Mouse (Mus musculus): ENCODE results near the gene Hcrt.

Gene Hcrt

DNA sequence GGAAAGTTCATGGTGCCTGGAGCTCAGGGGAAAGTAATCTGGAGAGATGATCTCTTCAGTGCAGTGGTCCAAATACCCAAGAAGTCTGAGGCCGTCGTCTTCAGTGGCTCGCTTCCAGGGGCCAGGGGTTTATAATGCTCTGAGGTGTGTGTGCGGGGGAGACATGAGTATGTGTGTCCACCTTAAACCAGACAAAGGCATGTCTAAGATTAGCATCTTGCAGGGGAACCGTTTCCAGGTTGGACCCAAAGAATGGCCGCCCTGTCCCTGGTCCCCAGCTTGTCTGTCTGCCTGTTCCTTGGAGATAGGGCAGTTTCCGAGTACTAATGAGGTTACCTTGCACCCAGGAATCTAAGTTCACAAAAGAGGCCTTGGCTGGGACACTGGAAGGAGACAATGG is at the start of gene Hcrt:
Gene Hcrt (minus strand): TSS at position 101 of the 400 bp plus-strand sequence.
- no peak for DNase-seq

DNA sequence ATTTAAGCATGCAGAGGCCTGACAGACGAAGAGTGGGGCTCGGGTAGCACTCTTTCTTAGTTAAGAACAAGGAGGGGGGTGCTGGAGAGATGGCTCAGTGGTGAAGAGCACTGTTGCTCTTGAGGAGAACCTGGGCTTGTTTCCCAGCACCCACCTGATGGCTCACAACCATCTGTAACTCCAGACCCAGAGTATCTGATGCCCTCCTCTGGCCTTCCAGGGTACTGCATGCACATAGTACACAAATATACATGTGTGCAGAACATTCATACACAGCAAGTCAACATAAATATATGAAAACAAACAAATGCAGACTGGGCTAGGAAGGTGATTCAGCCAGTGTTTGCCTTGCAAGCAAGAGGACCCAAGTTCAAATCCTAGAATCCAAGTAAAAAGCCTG is 48.4 kb upstream of the Hcrt start:
- no peak for DNase-seq

DNA sequence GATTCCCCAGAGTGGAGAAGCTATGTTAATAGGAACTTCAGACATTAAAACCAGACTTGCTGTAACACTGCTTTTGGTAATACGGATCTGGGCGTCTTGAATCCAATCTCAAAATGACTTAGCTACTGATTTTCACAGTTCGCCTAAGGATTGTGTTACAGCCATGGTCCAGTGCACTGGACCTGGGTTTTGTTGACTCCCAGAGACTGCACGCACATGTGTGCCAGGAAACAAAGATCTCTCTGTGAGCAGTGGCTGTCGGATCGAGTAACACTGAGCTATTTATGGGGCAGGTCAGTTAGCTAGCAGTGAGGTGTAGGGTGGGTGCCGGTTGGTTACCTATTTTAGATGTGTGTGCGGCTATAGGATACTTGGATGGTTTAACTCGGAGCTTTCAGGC is 47.8 kb upstream of the Hcrt start:
- DNase-seq: peak; percentile 50

DNA sequence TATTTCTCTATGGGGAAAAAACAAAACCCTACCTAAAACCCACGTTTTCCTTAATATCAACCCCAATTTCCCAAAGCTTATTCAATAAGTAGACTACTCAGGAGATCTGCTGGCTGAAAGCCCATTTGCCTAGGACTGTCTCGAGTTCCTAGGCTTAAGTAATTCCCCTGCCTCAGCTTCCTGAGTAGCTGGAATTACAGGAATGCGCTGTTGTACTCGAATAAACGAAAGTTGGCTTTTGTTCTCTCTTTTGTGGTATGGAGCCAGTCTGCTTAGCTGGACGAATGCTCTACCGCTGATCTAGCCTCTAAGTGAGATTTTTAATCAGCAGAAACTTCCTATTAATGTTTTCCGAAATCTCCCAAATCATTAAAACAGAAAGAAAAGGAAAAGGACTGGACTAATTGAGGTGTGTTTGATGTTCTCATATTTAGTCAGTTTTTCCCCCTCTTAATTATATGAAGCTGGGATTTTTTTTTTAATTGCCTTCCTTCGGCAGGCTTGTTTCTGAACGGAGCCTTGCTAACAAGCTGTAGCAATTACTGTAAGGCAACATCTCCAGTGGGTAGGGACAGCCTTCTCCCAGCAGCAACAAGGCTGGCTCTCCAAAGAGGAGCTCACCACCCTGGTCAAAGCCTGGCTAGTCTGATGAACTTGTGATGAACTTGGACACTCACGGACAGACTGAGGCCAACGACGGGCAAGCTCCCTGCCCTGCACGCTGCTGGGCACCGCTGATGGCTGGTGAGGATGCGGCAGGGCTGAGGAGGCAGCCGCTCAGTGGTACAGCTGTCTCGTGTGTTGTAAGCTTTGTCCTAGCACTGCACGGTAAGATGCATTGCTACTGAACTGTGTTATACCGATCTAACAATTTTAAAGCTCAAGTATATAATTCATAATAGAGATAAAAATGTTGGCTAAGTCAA is 43.9 kb upstream of the Hcrt start:
- no peak for DNase-seq

DNA sequence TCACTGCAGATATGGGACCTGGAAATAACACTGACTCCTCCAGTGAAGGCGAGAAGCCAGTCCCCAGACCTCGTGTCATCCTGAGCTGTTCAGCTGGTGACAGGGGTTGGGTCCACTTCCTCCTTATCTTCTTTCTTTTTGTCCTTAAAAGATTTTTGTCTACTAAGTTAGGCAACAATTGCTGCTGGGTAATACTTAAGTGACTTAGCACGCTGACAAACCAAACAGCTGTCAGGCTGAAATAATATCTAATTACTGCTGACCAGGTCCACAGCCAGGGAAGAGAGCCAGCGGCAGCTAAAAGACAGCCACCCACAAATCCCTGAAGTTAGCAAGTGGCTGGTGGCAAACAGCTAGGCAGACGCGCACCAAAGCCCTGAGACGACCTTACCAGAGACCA is 42.8 kb upstream of the Hcrt start:
- no peak for DNase-seq

DNA sequence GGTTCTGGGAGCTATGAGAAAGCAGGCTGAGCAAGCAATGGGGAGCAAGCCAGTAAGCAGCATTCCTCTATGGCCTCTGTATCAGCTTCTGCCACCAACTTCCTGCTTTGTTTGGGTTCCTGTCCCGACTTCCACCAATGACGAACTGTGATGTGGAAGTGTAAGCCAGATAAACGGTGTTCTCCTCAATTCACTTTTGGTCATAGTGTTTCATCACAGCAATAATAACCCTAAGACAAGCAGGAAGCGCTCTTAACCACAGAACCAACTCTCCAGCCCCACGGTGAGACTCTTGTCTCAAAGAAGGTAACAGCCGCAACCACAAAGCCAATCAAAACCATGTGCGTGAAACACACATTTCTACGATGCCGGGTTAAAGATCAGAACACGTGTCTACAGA is 41.7 kb upstream of the Hcrt start:
- DNase-seq: no peak

DNA sequence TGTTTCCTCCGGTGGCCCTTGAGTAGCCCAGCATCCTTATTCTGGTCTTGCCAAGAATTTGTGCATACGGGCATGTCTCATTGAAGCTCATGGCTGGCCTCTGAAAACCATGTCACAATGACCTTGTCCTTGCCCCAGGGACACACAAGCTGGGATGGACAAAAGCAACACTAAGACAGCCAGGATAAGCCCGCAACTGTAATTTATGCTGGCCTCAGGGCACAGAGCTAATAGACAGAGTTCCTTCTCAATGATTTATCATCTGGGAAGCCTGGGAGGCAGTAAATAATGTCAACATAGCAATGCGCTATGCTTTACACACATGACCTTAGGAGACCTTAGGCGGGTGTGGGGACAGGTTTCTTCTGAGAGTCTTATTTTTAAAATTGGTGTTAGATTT is 36.7 kb upstream of the Hcrt start:
- no peak for DNase-seq

DNA sequence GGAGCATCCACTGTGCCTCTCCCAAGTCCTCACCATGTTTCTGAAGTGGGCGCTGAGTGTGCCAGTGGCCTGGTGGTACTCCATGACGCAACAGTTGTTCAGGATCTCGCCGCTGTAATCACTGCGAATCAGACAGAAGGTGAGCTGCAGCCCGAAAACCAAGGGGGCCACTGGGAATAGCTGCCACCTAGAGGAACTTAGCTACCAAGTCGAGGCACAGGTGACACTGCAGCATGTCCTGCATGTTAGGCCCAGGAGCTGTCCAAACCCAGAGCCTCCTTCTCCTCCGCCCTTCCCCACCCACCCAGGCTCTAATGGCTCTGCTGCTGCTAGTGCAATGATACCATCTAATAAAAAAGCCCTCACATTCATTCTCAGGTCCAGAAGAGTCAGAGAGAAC is 33.9 kb upstream of the Hcrt start:
- no peak for DNase-seq

DNA sequence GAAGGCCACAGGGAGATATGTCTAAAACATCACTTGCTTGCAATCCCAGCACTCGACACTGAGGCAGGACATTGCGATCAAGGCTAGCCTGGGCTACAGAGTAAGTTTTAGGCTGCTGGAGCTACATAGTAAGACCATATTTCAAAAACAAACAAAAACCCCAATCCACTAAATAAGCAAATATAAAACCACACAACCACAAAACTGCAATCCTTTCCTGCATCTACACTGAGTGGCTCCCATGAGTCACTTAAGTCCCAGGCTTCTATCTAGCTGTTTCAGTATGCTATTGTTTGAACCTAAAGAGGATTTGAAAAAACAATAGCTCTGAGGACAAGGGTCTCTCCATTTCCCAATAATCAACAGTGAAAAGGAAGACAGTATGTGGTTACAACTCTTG is 32.7 kb upstream of the Hcrt start:
- no peak for DNase-seq

DNA sequence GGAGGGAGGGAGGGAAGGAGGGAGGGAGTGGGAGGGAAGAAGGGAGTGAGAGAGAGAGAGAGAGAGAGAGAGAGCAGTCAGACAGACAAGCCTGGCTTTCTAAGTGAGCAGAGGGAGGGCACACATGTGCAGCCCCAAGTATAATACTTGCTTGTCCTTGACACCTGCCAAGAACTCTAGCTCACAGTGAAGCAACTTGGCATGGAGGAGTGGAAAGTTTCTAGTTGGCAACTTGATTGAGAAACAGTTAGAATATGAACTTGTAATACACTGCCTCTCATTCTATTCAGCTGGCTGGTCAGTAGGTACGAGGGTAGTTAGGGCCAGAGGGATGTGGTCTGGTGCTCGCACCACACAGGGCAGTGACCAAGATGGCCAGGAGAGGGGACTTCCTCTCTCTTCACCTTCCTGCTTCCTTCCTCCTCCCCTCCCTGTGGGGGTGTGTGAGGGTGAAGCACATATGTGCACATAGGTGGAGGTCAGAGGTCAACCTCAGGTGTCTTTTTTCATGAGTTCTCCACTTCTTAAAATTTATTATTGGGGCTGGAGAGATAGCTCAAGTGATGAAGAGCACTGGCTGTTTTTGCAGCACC is 28.8 kb upstream of the Hcrt start:
- DNase-seq: peak; percentile 39

DNA sequence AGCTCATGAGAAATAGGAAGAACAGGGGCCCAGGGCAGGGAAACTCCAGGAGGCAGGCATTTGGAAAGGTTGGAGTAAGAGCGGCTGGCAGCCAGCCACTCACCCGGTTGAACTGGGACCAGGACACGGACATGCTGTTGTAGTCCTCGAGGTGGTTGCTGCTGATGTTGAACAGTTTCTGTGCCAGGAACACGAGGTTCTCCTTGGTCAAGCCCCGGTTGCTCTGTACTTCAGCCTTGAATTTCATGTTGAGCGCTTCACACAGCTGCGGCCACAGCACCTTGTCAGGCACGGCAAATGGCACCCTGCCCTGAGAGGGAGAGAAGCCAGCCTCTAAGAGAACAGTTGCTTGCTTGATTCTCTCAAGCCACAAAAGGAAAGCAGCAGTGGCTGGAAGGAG is 27.9 kb upstream of the Hcrt start:
- peak; percentile 88 for DNase-seq

DNA sequence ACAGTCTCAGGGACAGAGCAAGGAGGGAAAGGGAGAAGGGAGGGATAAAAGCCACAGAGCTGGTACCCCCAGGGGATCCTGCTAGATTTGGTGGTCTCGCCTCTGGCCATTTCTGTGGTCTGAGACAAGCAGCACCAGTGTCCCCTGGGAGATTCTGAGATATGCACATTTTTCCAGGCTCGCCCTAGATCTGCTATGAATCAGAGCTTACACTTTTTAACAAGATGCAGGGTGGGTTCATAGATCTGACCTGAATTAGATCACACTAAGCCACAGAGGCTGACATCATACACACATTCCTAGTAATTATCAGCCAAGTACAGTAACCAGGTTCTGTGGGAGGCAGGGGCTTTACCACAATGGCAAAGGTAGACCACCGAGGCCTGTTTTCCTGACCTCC is 27.0 kb upstream of the Hcrt start:
- no peak for DNase-seq

DNA sequence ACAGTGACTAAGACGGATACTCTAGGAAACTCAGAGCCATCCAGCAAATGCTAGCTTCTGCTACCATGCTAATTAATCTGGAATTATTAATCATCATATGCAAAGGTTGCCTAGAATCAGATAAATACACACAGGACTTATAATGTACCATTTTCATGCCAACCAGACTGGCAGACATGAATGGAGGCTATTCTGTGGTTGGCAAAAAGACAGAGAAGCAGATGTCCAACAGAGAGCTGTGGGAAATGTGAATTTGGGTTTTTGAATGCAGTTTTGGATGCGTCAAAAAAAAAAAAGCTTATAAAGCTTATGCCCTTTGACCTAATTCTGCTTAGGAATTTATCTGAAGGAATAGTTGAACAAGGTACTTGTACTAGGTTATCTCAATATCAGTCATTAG is 23.0 kb upstream of the Hcrt start:
- no peak for DNase-seq

DNA sequence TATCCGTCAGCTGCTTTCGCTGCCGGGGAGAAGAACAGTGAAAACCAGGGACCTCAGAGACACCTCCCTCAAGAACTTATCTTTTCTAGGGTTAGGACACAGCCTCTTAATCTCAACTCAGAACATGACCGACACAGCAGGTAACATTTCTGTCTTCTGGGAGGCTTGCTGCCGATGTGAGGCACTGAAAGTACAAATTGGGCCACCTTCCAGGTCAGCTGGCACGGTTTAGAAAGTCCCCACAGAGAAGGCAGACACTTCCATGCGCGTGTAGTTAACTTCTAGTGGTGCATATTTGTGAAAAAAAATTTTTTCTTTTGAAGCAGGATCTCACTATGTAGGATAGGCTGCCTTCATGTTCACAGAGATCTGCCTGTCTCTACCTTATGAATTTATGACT is 21.6 kb upstream of the Hcrt start:
- DNase-seq: no peak

DNA sequence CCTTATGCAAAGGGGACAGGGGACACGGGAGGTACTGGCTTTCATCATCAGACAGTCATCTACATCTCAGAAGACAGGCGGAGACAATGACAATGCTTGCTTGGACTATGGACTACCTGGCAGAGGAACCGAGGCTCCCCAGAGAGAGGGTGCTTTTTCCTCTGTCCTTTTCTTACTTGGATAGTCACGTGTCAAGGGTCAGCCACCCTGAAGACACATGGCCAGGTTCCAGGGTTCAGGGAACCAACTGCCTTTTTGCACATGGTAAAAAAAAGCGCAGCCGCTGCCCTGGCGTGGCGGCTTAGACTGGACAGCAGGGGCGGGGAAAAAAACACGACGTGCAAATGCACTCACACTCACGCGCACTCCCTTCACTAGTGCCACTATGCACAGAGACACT is 19.8 kb upstream of the Hcrt start:
- DNase-seq: peak; percentile 84

DNA sequence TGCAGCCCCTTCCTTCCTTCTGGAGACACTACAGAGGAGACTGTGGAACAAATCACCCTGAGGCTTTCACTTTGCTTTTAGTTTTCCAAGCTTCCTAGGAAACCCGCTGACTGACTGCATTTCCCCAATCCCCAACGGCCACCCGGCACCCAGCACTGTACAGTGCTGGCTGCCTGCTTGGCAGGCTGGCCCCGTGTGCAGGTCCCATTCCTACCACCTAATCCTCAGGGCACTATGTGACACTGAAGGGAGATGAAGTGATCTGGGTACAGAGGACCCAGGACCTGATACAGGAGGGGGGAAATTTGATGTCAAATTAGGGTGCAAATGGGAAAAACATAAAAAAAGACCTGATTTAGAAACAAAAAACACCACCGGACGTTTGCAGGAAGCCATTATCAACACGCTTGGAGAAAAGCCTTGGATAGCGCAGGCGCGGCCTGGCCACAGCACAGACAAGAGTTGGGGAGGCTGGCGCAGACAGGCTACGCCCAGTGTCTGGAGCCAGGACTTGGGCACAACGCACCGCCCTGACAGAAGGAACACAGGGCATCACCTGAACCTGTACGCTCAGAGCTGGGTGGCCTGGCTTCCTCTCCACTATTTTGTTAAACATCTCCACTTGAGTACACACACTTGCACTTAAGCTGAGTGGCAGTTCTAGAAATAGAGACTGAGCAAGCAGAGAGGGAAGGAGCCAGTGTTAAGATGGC is 19.2 kb upstream of the Hcrt start:
- peak; percentile 22 for DNase-seq

DNA sequence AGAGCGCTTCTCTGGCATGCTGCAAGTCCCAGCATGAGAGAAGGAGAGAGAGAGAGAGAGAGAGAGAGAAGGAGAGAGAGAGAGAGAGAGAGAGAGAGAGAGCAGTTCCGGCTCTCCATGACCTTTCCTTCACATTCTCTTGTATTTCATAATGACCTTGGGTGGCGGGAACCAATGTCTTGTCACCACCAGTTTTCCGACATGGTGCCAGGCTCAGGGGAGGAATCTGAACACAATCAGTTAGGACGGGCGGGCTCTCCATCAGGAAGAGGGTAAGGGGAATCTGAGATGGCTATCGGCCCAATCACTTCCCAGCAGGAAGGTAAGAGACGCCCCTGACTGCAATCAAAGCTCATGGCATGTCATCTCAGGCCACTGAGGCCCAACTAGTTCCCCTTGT is 17.5 kb upstream of the Hcrt start:
- no peak for DNase-seq

DNA sequence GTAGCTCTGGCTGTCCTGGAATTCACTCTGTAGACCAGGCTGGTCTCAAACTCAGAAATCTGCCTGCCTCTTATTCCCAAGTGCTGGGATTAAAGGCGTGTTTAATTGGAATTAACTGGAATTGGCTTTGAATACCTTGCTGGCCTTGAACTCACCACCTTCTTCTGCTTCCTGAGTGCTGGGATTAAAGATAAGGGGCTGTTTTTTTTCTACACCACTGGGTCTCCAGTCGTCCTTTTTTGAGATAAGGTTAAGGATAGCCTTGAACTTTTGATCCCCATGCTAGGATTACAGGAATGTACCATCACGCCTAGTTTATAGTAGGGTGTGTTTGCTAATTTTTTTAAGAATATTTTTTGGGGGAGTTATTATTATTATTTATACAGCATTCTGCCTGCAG is 15.3 kb upstream of the Hcrt start:
- no peak for DNase-seq

DNA sequence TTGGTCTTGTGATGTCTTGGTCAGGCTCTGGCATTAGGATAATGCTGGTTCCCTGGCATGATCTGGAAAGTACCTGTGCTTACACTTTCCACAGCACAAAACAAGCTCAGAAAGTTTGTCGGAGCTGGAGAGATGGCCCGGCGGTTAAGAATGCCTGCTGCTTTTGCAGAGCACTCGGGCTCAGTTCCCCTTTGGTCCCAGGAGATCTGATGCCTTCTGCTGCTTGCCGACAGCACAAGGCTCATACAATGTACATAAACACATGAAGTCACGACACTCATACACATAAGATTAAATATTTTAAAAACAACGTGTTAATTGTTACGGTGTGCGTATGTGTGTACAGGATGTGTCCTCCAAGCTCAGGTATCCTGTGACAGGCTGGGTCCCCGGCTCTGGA is 13.2 kb upstream of the Hcrt start:
- no peak for DNase-seq

DNA sequence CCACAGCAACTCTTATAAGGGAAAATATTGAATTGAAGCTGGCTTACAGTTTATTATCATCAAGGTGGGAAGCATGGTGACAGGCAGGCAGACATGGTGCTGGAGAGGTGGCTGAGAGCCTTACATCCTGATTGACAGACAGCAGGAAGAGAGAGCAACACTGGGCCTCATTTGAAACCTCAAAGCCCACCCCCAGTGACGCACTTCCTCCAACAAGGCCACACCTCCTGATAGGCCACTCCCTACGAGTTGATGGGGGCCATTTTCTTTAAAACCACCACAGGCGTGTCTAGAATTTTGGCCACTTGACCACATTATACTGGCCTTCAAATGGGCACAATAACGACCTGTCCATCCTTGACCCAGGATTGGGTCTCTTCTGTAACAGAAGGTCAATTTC is 11.5 kb upstream of the Hcrt start:
- no peak for DNase-seq

DNA sequence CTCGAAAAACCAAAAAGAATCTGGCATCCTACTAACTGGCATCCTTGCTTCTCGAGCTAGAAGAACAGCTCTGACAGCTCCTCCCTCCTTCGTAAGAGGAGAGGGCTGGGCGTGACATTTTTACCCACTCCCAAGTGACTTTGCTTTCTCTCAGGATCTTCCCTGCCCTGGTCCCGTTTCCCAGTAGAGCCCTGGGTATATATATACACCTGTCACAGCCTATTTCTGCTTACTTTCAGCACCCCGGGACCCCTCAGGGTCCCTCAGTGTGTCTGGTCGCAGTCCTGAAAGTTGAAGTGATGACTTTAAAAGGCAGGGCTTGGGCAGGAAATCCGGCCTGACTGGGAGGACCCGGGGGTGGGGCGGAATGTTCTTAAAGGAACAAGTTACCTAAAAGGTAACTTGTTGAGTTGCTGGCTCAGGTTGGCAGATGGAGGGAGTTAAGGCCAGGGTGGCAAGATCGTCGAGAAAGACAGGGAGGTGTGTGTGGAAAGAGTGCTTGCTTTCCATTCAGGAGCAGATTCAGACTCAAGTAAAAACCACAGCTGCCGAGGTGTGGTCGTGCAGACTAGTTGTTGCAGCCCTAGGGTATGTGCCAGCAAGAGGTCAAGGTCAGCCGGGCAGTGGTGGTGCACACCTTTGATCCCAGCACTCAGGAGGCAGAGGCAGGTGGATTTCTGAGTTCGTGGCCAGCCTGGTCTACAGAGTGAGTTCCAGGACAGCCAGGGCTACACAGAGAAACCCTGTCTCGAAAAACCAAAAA is 8.1 kb upstream of the Hcrt start, which contains the start of gene Ghdc:
Gene Ghdc (minus strand): TSS at position 312 of the 763 bp plus-strand sequence.
- peak; percentile 92 for DNase-seq

DNA sequence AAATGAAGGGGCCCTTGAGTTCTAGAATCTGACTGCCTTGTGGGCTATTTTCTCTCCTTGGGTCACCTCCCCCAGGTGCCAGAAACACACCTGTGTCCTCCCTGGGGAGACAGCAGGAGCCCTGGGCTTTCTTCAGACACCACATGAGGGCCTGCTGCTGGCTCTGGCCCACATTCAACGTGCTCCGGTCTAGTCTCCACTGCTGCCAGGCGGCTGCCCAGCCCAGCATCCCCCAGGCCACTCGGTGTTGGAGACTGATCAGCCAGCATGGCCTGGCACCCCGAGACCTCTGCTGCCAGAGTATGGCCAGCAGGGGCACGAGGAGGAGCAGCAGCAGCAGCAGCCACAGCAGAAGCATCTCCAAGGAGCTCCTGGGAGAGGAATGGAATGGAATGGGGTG is 7.2 kb upstream of the Hcrt start:
- DNase-seq: peak; percentile 17

DNA sequence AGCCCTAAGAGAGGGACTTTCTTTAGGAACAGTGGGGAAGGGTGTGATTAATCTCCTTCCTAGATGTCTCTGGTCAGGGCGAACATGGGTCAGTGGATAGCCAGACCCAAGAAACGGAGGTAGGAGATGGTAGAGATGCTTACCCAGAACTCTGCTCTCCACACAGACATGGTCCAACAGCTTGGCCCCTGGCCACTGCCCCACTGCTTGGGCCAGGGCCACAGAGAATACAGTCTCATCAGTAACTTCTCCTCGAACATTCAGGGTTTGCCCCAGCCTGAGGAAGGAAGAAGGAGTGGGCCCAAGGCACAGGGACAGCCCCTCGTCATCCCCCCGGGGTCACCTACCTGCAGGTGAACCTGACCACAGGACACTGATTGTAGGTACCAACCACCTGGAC is 5.1 kb upstream of the Hcrt start:
- DNase-seq: peak; percentile 41

Data from kidney, adult 18-20 months (tissue).